Mouse (Mus musculus) spleen, adult 2 months (tissue): Measurements from ENCODE around the gene Ap1b1.

Source experiments
- CTCF ChIP-seq: fragments of 200-500 bp; IDR thresholded peaks from 2 replicates; pipeline ENCODE4 v1.5.1; 2011; ENCODE audit warnings: mild to moderate bottlenecking, inconsistent platforms; ENCODE audit not compliant: insufficient read depth, insufficient read length, insufficient replicate concordance; ENCODE audit errors: extremely low read depth
- POLR2A ChIP-seq: fragments of 200-500 bp; IDR thresholded peaks from 2 replicates; pipeline ENCODE4 v1.6.1; 2011; ENCODE audit warnings: low read depth, low read length, inconsistent platforms

DNA sequence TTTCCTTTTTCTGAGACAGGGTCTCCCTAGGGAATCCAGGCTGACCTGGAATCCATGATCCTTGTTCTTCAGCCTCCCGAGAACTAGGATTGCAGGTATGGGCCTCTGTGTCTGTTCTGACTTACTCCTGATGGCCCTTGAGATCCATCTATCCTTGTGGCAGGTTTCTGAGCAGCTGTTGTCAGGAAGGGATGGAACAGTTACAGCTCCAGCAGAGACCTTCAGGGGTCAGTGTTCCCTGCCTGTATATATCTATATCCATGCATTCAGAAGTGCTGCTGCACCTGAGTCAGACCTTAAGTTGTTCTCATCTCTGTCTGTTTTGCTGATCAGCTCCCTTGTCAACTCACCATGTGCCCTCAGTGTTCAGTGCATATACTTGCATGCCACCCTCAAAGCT, 12.1 kb downstream of the Ap1b1 start:
- no peak for TF ChIP-seq POLR2A
- no peak for TF ChIP-seq CTCF
